Mouse (Mus musculus): ENCODE results near the gene P3h1.

- no peak for TF ChIP-seq POLR2A (IDR thresholded peaks at IDR 0.05; ENCODE audit: insufficient read length, low read depth)
- TF ChIP-seq CEBPB (IDR thresholded peaks at IDR 0.05; ENCODE audit: insufficient read depth, poor library complexity, severe bottlenecking): no peak
- no peak for TF ChIP-seq SRF (IDR thresholded peaks at IDR 0.05; ENCODE audit: control insufficient read depth, insufficient read length, low read depth)
- no peak for TF ChIP-seq MAX (IDR thresholded peaks at IDR 0.05; ENCODE audit: low read depth)
- no peak for TF ChIP-seq POLR2AphosphoS2 (IDR thresholded peaks at IDR 0.05; ENCODE audit: insufficient read length, low read depth)
- TF ChIP-seq USF1 (IDR thresholded peaks at IDR 0.05; ENCODE audit: low read depth): no peak
Observed at GRCm38 (mm10) chr4:119259344-119260254, 26.9 kb downstream of the P3h1 start.

All from myocyte (in vitro differentiated cells).